Mouse (Mus musculus): Measurements from ENCODE around the gene Cops2. TPM values are rescaled to one million over a fixed set of nuclear protein-coding genes. Genes with fewer than 3 reads are reported as not detected.

Gene Cops2
- total RNA-seq, 2 experiments from 2014 or later, result 97.8 to 109 TPM

- DNase-seq, result no peak
These were observed 76.8 kb downstream of the Cops2 start for GRCm38 (mm10) chr2:125781978-125782718.

GRCm38 (mm10) chr2:125781006-125781405 lies 77.9 kb downstream of the Cops2 start:
- DNase-seq, result no peak

Other genes with a start within 250 kb of the Cops2 start
- gene Cep152, start 234.0 kb downstream of the Cops2 start, total RNA-seq (2021), result 1 to 10 TPM; 1.6 to 2.6 TPM
- 10 to 100 TPM; 82.7 to 88.9 TPM for gene Eid1, start 186.0 kb downstream of the Cops2 start, total RNA-seq (2021)
- 1 to 10 TPM; 3.4 to 3.5 TPM for gene Shc4, start 135.0 kb downstream of the Cops2 start, total RNA-seq (2021)
- gene Secisbp2l, start 76.3 kb downstream of the Cops2 start, total RNA-seq (2021), result 10 to 100 TPM; 40.3 to 46.0 TPM
- gene Galk2, start within 50 bp of the Cops2 start, total RNA-seq (2021), result 10 to 100 TPM; 11.0 to 11.5 TPM
- gene Fgf7, start 175.5 kb upstream of the Cops2 start, total RNA-seq (2021), result 1 to 10 TPM; 6.1 to 7.8 TPM